Mouse (Mus musculus) lung, postnatal 0 days (tissue): ENCODE measurements around the gene Anapc11. TPM values are rescaled to one million over a fixed set of nuclear protein-coding genes. Genes with fewer than 3 reads are reported as not detected.
A peak's percentile ranks its signal among the peaks of the same experiment; 100 is the strongest.
"Not testable (repeated sequence)": the region's sequence is repeated elsewhere in the genome, so short reads cannot be mapped to it uniquely, and the experiment has no call there.

Source experiments
- ATAC-seq: fragments of 200-750 bp; cut with Nextera tagmentation; 2 replicates; pipeline ENCODE4 v1.8.0; 2017; ENCODE audit warnings: moderate library complexity
- DNase-seq: peaks from one replicate; pipeline ENCODE4 v3.0.0-alpha.2; 2016; ENCODE audit warnings: low spot score
- H3K27ac ChIP-seq: fragments of 300-500 bp; sonication (generic); 2 replicates; pipeline ENCODE4 v1.5.1; 2014; ENCODE audit warnings: antibody characterized with exemption, mild to moderate bottlenecking, low read length, mixed read lengths
- H3K27me3 ChIP-seq: fragments of 300-500 bp; sonication (generic); replicated peaks from 2 replicates; pipeline ENCODE4 v1.6.1; 2014; ENCODE audit warnings: low read length, mixed read lengths; ENCODE audit not compliant: insufficient read depth
- H3K36me3 ChIP-seq: fragments of 300-500 bp; sonication (generic); 2 replicates; pipeline ENCODE4 v1.6.1; 2014; ENCODE audit warnings: low read length, mixed read lengths; ENCODE audit not compliant: insufficient read depth
- H3K4me1 ChIP-seq: fragments of 300-500 bp; sonication (generic); 2 replicates; pipeline ENCODE4 v1.6.1; 2014; ENCODE audit warnings: antibody characterized with exemption, low read depth, low read length, mixed read lengths; ENCODE audit not compliant: insufficient read depth
- H3K4me2 ChIP-seq: fragments of 300-500 bp; sonication (generic); replicated peaks from 2 replicates; pipeline ENCODE4 v1.6.1; 2014; ENCODE audit warnings: low read depth, mild to moderate bottlenecking, low read length, moderate library complexity, mixed read lengths
- H3K4me3 ChIP-seq: fragments of 300-500 bp; sonication (generic); 2 replicates; pipeline ENCODE4 v1.5.1; 2014; ENCODE audit warnings: low read depth, low read length
- H3K9ac ChIP-seq: fragments of 300-500 bp; sonication (generic); replicated peaks from 2 replicates; pipeline ENCODE4 v1.6.1; 2014; ENCODE audit warnings: low read depth, mild to moderate bottlenecking
- H3K9me3 ChIP-seq: fragments of 300-500 bp; sonication (generic); 2 replicates; pipeline ENCODE4 v1.6.1; 2016; ENCODE audit warnings: low read length, mixed read lengths
- CTCF ChIP-seq: IDR thresholded peaks from 2 replicates; pipeline ENCODE4 v1.5.1; 2016; ENCODE audit warnings: antibody characterized with exemption, mild to moderate bottlenecking
- EP300 ChIP-seq: IDR thresholded peaks from 2 replicates; pipeline ENCODE4 v1.6.1; 2016; ENCODE audit warnings: antibody characterized with exemption, mild to moderate bottlenecking, control low read depth
- WGBS: fragments of 180-500 bp; shearing (Covaris S2); extraction: QIAGEN DNeasy Blood & Tissue Kit; methylation state at CpG from one replicate; pipeline ENCODE4 v1.1.7; 2014; 5-methylcytosine and 5-hydroxymethylcytosine counted together
- polyA plus RNA-seq: library from polyadenylated mRNA; unstranded; fragments of >200 nt; fragmentation: Nextera tagmentation; extraction: Ambion mirVana; gene quantifications from 2 replicates; pipeline ENCODE4 v1.2.1, GENCODE M21; 2015

Anapc11 gene
- polyA plus RNA-seq, 1 experiment from 2014 or later: 138 TPM

GRCm38 (mm10) chr11:120552736-120553135 lies 45.5 kb upstream of the Anapc11 start:
- Histone ChIP-seq H3K27ac (no peak overlapping the region), H3K4me1 (peaks cover 11% of the 10 kb centered on the region), H3K4me3 (no peak overlapping the region), H3K9ac (no peak overlapping the region), H3K4me2 (no peak overlapping the region), H3K27me3 (no peaks in the 10 kb centered on the region), H3K36me3 (no peaks in the 10 kb centered on the region), H3K9me3 (no peaks in the 10 kb centered on the region)
- WGBS: 62% methylated on average over 5 of the region's 5 CpGs
- TF ChIP-seq CTCF (no peak), EP300 (no peak)
- DNase-seq (no peak), ATAC-seq (no peak)

GRCm38 (mm10) chr11:120554834-120555233 lies 43.4 kb upstream of the Anapc11 start:
- Histone ChIP-seq H3K9ac (no peak overlapping the region), H3K4me3 (no peak overlapping the region), H3K9me3 (no peaks in the 10 kb centered on the region), H3K27me3 (no peaks in the 10 kb centered on the region), H3K4me2 (no peak overlapping the region), H3K36me3 (peaks cover 9% of the 10 kb centered on the region), H3K4me1 (peaks cover 3% of the 10 kb centered on the region), H3K27ac (no peak overlapping the region)
- WGBS: 79% methylated on average over 7 of the region's 7 CpGs
- peak; percentile 58 for ATAC-seq
- TF ChIP-seq EP300: no peak
- TF ChIP-seq CTCF: no peak
- peak; percentile 58 for DNase-seq

- DNase-seq: no peak
- Histone ChIP-seq H3K4me2 (no peak overlapping the region), H3K9ac (no peak overlapping the region), H3K4me1 (no peaks in the 10 kb centered on the region), H3K27me3 (no peaks in the 10 kb centered on the region), H3K4me3 (no peak overlapping the region), H3K27ac (no peak overlapping the region), H3K36me3 (peaks cover 12% of the 10 kb centered on the region), H3K9me3 (no peaks in the 10 kb centered on the region)
- TF ChIP-seq EP300: no peak
- no peak for TF ChIP-seq CTCF
- no peak; the same call in 1 of the 2 replicates for ATAC-seq
- WGBS: 66% methylated on average over 2 of the region's 2 CpGs
Observed at GRCm38 (mm10) chr11:120555260-120555659, 43.0 kb upstream of the Anapc11 start.

GRCm38 (mm10) chr11:120558843-120559242 lies 39.4 kb upstream of the Anapc11 start:
- H3K9ac ChIP-seq, H3K27me3 ChIP-seq, DNase-seq, H3K4me2 ChIP-seq, H3K4me1 ChIP-seq, ATAC-seq, H3K27ac ChIP-seq, H3K4me3 ChIP-seq, H3K9me3 ChIP-seq: not testable (repeated sequence)
- peaks cover 47% of the 10 kb centered on the region for H3K36me3 ChIP-seq
- 88% methylated on average over 6 of the region's 6 CpGs for WGBS

GRCm38 (mm10) chr11:120560952-120561728 lies 37.1 kb upstream of the Anapc11 start:
- Histone ChIP-seq H3K36me3 (peaks cover 64% of the 10 kb centered on the region), H3K4me1 (no peaks in the 10 kb centered on the region), H3K9ac (no peak overlapping the region), H3K4me2 (no peak overlapping the region), H3K27me3 (no peaks in the 10 kb centered on the region), H3K4me3 (no peak overlapping the region), H3K9me3 (no peaks in the 10 kb centered on the region), H3K27ac (no peak overlapping the region)
- 91% methylated on average over 13 of the region's 13 CpGs for WGBS
- no peak for DNase-seq
- no peak for ATAC-seq
- TF ChIP-seq CTCF (no peak), EP300 (no peak)

GRCm38 (mm10) chr11:120562949-120563348 lies 35.3 kb upstream of the Anapc11 start:
- H3K4me3 ChIP-seq: no peak overlapping the region
- H3K4me1 ChIP-seq: no peaks in the 10 kb centered on the region
- H3K36me3 ChIP-seq: peaks cover 79% of the 10 kb centered on the region
- no peak for TF ChIP-seq CTCF
- TF ChIP-seq EP300: no peak
- DNase-seq (no peak), ATAC-seq (no peak)
- no peaks in the 10 kb centered on the region for H3K27me3 ChIP-seq
- H3K27ac ChIP-seq: no peak overlapping the region
- WGBS: 94% methylated on average over 13 of the region's 13 CpGs
- no peak overlapping the region for H3K4me2 ChIP-seq
- no peaks in the 10 kb centered on the region for H3K9me3 ChIP-seq
- H3K9ac ChIP-seq: no peak overlapping the region
